Mouse (Mus musculus) heart, embryonic 13.5 days (tissue): Measurements from ENCODE around the gene Xpo5. TPM values are rescaled to one million over a fixed set of nuclear protein-coding genes. Genes with fewer than 3 reads are reported as not detected.

Source experiments
- ATAC-seq: fragments of 200-750 bp; cut with Nextera tagmentation; 2 replicates; pipeline ENCODE4 v1.8.0; 2017; ENCODE audit warnings: moderate TSS enrichment; ENCODE audit not compliant: insufficient number of reproducible peaks, low FRiP score, low TSS enrichment; ENCODE audit errors: extremely low read depth
- H3K27ac ChIP-seq: fragments of 300-500 bp; sonication (generic); replicated peaks from 2 replicates; pipeline ENCODE4 v1.5.1; 2015; ENCODE audit warnings: moderate library complexity, mild to moderate bottlenecking, inconsistent platforms
- H3K27me3 ChIP-seq: fragments of 300-500 bp; sonication (generic); replicated peaks from 2 replicates; pipeline ENCODE4 v1.6.1; 2015; ENCODE audit warnings: mild to moderate bottlenecking, inconsistent platforms
- H3K36me3 ChIP-seq: fragments of 300-500 bp; sonication (generic); 2 replicates; pipeline ENCODE4 v1.6.1; 2015; ENCODE audit warnings: mild to moderate bottlenecking, inconsistent platforms
- H3K4me1 ChIP-seq: fragments of 300-500 bp; sonication (generic); 2 replicates; pipeline ENCODE4 v1.6.1; 2015; ENCODE audit warnings: inconsistent platforms
- H3K4me2 ChIP-seq: fragments of 300-500 bp; sonication (generic); 2 replicates; pipeline ENCODE4 v1.6.1; 2015; ENCODE audit warnings: inconsistent platforms, mild to moderate bottlenecking, moderate library complexity
- H3K4me3 ChIP-seq: fragments of 300-500 bp; sonication (generic); 2 replicates; pipeline ENCODE4 v1.5.1; 2015; ENCODE audit warnings: moderate library complexity, mild to moderate bottlenecking, inconsistent platforms
- H3K9ac ChIP-seq: fragments of 300-500 bp; sonication (generic); 2 replicates; pipeline ENCODE4 v1.6.1; 2015; ENCODE audit warnings: inconsistent platforms, mild to moderate bottlenecking, moderate library complexity
- H3K9me3 ChIP-seq: fragments of 300-500 bp; sonication (generic); 2 replicates; pipeline ENCODE4 v1.6.1; 2016; ENCODE audit warnings: inconsistent platforms
- WGBS: fragments of 180-500 bp; shearing (Covaris S2); methylation state at CpG from one replicate; pipeline ENCODE4 v1.1.7; 2015; ENCODE audit warnings: mixed read lengths; 5-methylcytosine and 5-hydroxymethylcytosine counted together
- polyA plus RNA-seq: library from polyadenylated mRNA; unstranded; fragments of >200 nt; fragmentation: Nextera tagmentation; extraction: Ambion mirVana; gene quantifications from 2 replicates; pipeline ENCODE4 v1.2.1, GENCODE M21; 2015

Xpo5 gene
- polyA plus RNA-seq, 1 experiment from 2014 or later, result 19.8 TPM

DNA sequence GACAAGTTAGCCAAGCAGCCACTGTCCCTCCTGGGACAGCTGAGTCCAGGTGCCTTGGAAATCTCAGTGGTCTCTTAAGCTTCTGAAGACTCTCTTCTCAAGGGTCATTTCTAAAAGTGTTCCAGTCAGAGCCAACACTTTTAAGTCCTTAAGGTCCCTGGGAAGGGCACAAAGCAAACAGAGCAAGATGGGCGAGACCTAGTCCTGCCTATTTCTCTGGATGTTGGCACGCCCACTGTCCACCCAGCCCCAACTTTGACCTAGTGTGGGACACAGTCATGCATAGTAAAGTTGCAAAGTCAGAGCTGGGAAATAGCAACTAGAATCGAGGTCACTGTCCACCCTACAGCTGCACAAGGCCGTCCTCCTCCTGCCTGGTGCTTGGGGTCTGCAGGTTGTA, 40.4 kb downstream of the Xpo5 start:
- no peak overlapping the region for H3K9ac ChIP-seq
- peaks cover 37% of the 10 kb centered on the region for H3K4me1 ChIP-seq
- H3K4me3 ChIP-seq, result no peak overlapping the region
- ATAC-seq, result no peak
- H3K36me3 ChIP-seq, result peaks cover 86% of the 10 kb centered on the region
- no peaks in the 10 kb centered on the region for H3K9me3 ChIP-seq
- WGBS, result 89% methylated on average over 4 of the region's 4 CpGs
- H3K27ac ChIP-seq, result no peak overlapping the region
- no peaks in the 10 kb centered on the region for H3K27me3 ChIP-seq
- H3K4me2 ChIP-seq, result no peak overlapping the region

DNA sequence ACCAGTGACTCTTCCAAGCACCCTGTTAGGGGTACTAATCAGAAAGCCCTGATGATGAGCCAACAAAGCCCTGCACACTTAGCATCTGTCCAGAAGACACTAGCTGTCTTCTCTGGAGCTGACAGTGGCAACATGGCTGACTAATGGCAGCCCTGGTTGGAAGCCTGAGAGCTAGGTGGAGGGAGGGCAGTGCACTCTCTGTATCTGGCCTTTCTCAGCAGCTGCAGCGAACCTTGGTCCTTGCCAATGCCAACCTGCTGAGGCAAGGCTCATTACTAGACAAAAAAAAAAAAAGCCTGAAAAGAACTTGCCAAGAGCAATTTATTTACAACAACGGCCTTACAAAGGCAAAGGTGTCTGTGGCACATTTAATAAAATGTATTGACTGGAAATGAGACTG, 41.0 kb downstream of the Xpo5 start:
- Histone ChIP-seq H3K4me3 (no peak overlapping the region), H3K9ac (no peak overlapping the region), H3K36me3 (peaks cover 80% of the 10 kb centered on the region), H3K27ac (no peak overlapping the region), H3K4me1 (peaks cover 34% of the 10 kb centered on the region), H3K9me3 (no peaks in the 10 kb centered on the region), H3K4me2 (no peak overlapping the region), H3K27me3 (no peaks in the 10 kb centered on the region)
- WGBS, result 81% methylated on average over 2 of the region's 2 CpGs
- ATAC-seq, result no peak

DNA sequence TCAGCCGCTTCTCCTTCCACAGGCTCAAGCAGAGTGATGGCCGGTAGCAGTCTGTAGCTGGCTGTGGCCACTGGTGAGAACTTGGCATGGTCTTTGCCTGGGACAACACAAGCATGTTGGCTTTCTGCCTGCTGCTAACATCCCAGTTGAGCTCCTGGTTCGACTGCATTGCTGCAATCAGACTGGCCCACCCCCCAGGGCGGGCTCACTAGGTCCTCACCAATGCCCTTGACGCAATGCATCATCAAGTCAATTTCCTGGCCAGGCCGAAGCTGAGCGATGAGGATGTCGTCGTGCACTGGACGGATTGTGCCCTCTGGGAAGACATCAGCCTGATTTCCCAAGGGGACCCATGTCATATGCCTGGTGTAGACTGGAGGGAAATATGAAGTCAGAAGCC, 42.0 kb downstream of the Xpo5 start:
- no peak overlapping the region for H3K4me2 ChIP-seq
- no peak overlapping the region for H3K4me3 ChIP-seq
- H3K27me3 ChIP-seq, result no peaks in the 10 kb centered on the region
- ATAC-seq, result no peak
- H3K27ac ChIP-seq, result no peak overlapping the region
- H3K9ac ChIP-seq, result no peak overlapping the region
- H3K36me3 ChIP-seq, result peaks cover 78% of the 10 kb centered on the region
- H3K9me3 ChIP-seq, result no peaks in the 10 kb centered on the region
- H3K4me1 ChIP-seq, result peaks cover 34% of the 10 kb centered on the region
- WGBS, result 75% methylated on average over 10 of the region's 10 CpGs

DNA sequence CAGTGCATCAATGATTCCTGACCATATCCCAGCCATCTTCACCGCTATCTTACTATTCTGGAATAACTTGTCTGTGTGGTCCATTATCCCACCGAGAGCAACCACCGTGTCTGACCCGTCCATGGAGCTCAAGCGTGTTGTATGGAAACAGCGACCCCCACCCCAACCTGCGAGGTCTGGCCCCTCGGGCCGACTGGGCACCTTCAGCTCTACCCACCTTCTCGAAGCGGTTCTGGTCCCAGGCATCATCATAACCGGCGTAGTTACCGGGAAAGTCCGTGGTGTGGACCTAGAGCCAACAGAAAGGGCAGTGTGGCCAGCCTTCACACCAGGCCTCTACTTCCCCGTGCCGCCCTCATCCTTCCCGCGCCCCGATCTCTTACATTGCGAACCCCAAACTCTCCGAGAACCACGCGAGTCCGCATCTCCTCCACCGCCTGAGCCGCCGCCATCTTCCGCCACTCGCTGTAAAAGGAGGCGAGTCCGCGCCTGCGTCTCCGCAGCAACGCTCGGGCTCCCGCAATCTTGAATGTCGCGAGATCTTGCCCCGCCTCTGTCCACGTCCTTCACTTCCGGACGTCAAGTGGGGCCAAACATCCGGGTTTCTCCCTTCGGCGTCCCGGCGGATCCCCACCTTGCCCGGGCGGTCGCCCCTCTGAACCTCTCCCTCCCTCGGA, 45.1 kb downstream of the Xpo5 start, which contains the start of the genes Polr1c and Yipf3:
Polr1c (minus strand) TSS at position 543 of the 677 bp plus-strand sequence.
Yipf3 (plus strand) TSS at position 569 of the 677 bp plus-strand sequence.
- Histone ChIP-seq H3K4me1 (peaks cover 28% of the 10 kb centered on the region), H3K36me3 (peaks cover 79% of the 10 kb centered on the region), H3K27me3 (no peaks in the 10 kb centered on the region), H3K9ac (peak within 1 kb of the TSS; percentile 97), H3K27ac (peak within 1 kb of the TSS; percentile 82), H3K4me2 (peak within 1 kb of the TSS; percentile 76), H3K4me3 (peak within 1 kb of the TSS; percentile 91), H3K9me3 (no peaks in the 10 kb centered on the region)
- ATAC-seq, result peak; percentile 86
- WGBS, result under 1% methylated on average over 53 of the region's 53 CpGs

DNA sequence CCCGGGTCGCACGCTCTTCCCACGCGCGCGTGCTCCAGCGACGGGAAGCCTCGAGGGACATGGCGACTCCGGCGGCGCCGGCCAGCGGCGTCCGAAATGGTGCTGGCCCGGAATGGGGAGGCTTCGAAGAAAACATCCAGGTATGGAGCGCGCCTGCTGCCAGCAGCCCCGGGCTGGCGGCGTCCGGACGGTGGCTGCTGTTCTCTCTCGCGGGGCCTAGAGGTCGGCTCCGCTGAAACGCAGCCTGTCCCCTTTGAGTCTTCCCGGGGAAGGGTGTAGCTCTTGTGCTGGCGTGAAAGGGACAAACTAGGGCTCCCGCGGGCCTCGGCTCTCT, 45.6 kb downstream of the Xpo5 start:
- ATAC-seq, result no peak
- Histone ChIP-seq H3K36me3 (peaks cover 75% of the 10 kb centered on the region), H3K4me2 (peak overlapping the region; percentile 76), H3K27me3 (no peaks in the 10 kb centered on the region), H3K9me3 (no peaks in the 10 kb centered on the region), H3K27ac (peak overlapping the region; percentile 82), H3K9ac (peak overlapping the region; percentile 97), H3K4me1 (peaks cover 30% of the 10 kb centered on the region), H3K4me3 (peak overlapping the region; percentile 91)
- under 1% methylated on average over 37 of the region's 37 CpGs for WGBS

DNA sequence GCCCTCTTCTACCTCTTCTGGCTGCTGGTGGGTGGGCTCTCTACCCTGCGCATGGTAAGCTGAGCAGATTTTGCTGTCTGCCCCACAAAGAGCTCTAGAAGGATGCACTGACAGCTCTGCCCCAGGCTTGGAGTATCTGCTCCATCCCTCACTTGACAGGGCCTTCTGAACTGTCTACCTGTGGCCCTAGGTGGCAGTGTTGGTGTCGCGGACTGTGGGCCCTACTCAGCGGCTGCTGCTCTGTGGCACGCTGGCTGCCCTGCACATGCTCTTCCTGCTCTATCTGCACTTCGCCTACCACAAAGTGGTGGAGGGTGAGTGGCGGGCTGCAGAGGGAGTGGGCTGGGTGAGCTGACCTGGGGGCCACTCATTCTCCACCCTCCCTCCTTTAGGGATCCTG, 48.6 kb downstream of the Xpo5 start:
- no peak overlapping the region for H3K4me2 ChIP-seq

DNA sequence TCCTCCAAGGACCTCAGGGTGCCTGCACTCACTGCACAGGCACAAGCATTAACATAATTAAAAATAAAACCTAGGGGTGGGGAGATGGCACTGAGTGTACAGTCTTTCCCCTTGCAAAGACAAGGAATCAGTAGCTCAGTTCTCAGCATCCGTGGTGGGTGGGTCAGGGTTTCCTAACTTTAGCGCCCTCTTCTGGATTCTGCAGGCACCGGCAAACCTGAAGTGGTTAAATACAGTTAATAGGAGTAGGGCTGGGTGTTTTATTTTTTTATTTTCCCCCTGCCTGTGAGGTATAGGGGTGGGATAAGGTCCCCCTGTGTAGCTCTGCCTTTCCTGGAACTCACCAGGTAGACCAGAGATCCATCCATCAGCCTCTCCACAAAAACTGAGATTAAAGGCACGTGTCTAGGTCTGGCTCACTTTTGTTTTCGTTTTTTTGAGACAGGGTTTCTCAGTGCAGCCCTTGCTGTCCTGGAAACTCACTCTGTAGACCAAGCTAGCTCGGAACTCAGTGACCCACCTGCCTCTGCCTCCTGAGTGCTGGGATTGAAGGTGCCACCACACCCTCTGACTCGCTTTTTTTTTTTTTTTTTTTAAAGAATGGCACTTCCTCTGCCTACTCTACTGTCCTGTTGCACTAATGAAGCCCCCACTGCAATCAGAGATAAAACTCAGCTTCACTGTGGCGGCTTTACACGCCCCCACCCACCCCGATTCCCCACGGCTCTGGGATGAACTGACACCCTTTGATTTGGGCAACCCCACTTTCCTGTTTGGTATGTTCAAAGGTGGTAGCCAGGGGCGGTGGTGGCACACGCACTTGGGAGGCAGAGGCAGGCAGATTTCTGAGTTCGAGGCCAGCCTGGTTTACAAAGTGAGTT, 50.2 kb downstream of the Xpo5 start:
- WGBS, result 54% methylated on average over 14 of the region's 14 CpGs
- no peaks in the 10 kb centered on the region for H3K9me3 ChIP-seq
- no peak overlapping the region for H3K27ac ChIP-seq
- H3K36me3 ChIP-seq, result peaks cover 55% of the 10 kb centered on the region
- no peak for ATAC-seq
- H3K4me2 ChIP-seq, result peak overlapping the region; percentile 100
- peak overlapping the region; percentile 71 for H3K4me3 ChIP-seq
- peaks cover 28% of the 10 kb centered on the region for H3K27me3 ChIP-seq
- peaks cover 30% of the 10 kb centered on the region for H3K4me1 ChIP-seq
- 0 out of 2 replicates have a peak overlapping the region, but pooled peaks have one; percentile 79 for H3K9ac ChIP-seq

More for the DNA sequence above, 48.6 kb downstream of the Xpo5 start:
- peaks cover 42% of the 10 kb centered on the region for H3K4me1 ChIP-seq
- no peaks in the 10 kb centered on the region for H3K9me3 ChIP-seq
- ATAC-seq, result no peak
- H3K27ac ChIP-seq, result no peak overlapping the region
- H3K27me3 ChIP-seq, result peaks cover 20% of the 10 kb centered on the region
- 77% methylated on average over 7 of the region's 7 CpGs for WGBS
- H3K36me3 ChIP-seq, result peaks cover 45% of the 10 kb centered on the region
- no peak overlapping the region for H3K4me3 ChIP-seq
- no peak overlapping the region for H3K9ac ChIP-seq

DNA sequence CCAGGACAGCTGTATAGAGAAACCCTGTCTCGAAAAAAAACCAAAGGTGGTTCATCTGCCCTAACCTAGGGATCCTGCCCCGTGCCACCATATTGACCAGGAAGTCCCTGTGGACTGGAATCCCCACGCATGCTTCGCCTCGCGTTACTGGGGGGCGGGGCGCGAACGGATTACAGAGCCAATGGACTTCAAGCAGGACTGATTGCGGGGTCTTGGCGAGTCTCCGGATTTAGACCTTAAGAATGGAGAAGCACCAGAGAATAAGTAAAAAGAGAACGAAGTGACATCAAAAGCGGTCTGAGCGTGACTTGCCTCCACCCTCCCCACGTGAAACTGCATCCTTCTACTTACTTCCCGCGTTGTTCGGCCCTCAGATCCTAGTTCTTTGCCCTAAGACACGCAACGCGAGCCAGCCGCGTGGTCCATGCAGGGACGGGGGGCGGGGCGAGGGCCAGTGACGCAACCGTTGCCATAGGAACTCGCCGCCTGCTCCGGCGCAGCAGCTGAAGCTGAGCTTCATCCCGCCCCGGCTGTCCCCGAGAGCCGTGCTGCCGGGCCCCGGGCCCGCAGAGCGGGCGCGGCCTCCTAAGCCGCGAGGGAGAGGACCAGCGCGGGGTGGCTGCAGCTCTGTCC, 51.0 kb downstream of the Xpo5 start, which contains the start of gene Lrrc73:
Lrrc73 (plus strand) TSS at position 80 of the 633 bp plus-strand sequence.
- peaks cover 62% of the 10 kb centered on the region for H3K36me3 ChIP-seq
- no peak within 1 kb of the TSS for H3K27ac ChIP-seq
- ATAC-seq, result peak; percentile 78
- H3K4me2 ChIP-seq, result peak within 1 kb of the TSS; percentile 100
- H3K9me3 ChIP-seq, result no peaks in the 10 kb centered on the region
- peaks cover 27% of the 10 kb centered on the region for H3K4me1 ChIP-seq
- H3K27me3 ChIP-seq, result peaks cover 28% of the 10 kb centered on the region
- peak within 1 kb of the TSS; percentile 71 for H3K4me3 ChIP-seq
- peak within 1 kb of the TSS; percentile 79 for H3K9ac ChIP-seq
- WGBS, result 2% methylated on average over 47 of the region's 48 CpGs

DNA sequence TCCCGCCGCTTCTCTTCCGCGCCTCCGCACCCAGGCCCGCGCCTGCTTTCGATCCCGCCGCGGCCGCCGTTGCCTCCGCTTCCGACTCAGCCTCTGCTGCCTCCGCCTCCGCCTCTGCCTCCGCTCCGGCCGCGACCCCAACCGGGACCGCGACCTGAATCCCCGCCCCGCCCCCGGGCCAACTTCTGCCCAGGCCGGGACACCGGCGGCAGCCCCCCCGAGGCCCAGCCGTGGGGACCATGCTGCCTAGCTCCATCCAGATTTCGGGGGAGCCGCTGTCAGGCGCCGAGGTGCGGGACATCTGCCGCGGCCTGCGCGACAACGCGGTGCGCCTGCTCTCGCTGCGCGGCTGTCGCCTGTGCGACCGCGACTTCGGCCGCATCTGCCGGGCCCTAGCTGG, 51.5 kb downstream of the Xpo5 start:
- Histone ChIP-seq H3K27ac (no peak overlapping the region), H3K4me2 (peak overlapping the region; percentile 100), H3K4me1 (peaks cover 26% of the 10 kb centered on the region), H3K27me3 (peaks cover 28% of the 10 kb centered on the region), H3K9me3 (no peaks in the 10 kb centered on the region), H3K4me3 (peak overlapping the region; percentile 71), H3K9ac (peak overlapping the region; percentile 79), H3K36me3 (peaks cover 65% of the 10 kb centered on the region)
- WGBS, result under 1% methylated on average over 54 of the region's 54 CpGs
- ATAC-seq, result 0 out of 2 replicates have a peak, but pooled peaks have one; percentile 1

DNA sequence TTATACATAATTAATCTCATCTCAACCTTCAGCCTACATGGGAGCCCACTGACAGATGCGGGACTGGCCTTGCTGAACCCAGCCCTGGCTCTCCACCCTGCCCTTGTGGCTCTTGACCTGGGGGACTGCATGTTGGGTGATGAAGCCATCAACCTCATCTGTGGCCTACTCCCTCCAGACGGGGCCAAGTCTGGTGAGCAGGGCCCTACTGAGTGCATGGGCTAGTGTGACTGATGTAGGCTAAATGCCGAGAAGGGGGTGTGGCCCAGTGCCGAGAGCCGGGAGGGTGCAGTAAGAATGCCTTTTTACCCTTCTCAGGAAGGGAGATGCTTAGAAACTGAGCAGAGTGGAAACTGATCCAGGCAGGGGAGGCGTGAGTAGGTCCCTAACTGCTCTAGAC, 52.6 kb downstream of the Xpo5 start:
- Histone ChIP-seq H3K36me3 (peaks cover 65% of the 10 kb centered on the region), H3K9ac (no peak overlapping the region), H3K4me1 (peaks cover 24% of the 10 kb centered on the region), H3K9me3 (no peaks in the 10 kb centered on the region), H3K27me3 (peaks cover 28% of the 10 kb centered on the region), H3K4me3 (peak overlapping the region; percentile 71; the same call in 1 of the 2 replicates), H3K4me2 (peak overlapping the region; percentile 100), H3K27ac (no peak overlapping the region)
- WGBS, result 21% methylated on average over 6 of the region's 6 CpGs
- ATAC-seq, result no peak
